Mouse (Mus musculus) heart, postnatal 0 days (tissue): ENCODE data around the gene Pou3f3.

ENCODE experiments used
- CTCF ChIP-seq: IDR thresholded peaks from 2 replicates; pipeline ENCODE4 v1.5.1; 2016; ENCODE audit warnings: antibody characterized with exemption, control low read depth, low read depth
- EP300 ChIP-seq: IDR thresholded peaks from 2 replicates; pipeline ENCODE4 v1.6.1; 2016; ENCODE audit warnings: antibody characterized with exemption, low read depth

DNA sequence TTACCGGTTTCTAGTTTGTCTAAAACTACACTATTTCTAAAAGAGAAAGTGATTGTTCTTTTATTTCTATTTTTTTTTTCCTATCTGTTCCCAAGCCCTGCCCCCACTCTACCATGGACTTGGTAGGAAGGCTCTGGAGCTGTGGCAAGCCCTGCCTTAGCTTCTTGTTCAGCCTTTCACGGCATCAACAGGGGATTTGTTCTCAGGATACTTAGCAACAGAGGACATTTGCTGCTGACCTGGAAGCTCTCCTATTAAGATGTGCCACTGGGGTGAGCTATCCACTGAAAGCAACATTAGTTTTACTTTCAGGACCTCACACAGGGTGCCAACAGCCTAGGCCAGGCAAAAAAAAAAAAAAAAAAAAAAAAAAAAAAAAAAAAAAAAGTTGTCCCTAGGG lies 15.4 kb downstream of the Pou3f3 start:
- TF ChIP-seq CTCF (no peak), EP300 (no peak)
